Mouse (Mus musculus) midbrain, embryonic 10.5 days (tissue): ENCODE measurements around the gene Ngrn. TPM values are rescaled to one million over a fixed set of nuclear protein-coding genes. Genes with fewer than 3 reads are reported as not detected.

ENCODE experiments used
- DNase-seq: peaks from one replicate; pipeline ENCODE4 v3.0.0-alpha.2; 2017; ENCODE audit warnings: low spot score
- H3K27ac ChIP-seq: fragments of 300-500 bp; sonication (generic); replicated peaks from 2 replicates; pipeline ENCODE4 v1.5.1; 2016; ENCODE audit warnings: mild to moderate bottlenecking
- H3K27me3 ChIP-seq: fragments of 300-500 bp; sonication (generic); 2 replicates; pipeline ENCODE4 v1.6.1; 2016; ENCODE audit warnings: low read depth, mild to moderate bottlenecking; ENCODE audit not compliant: poor library complexity, severe bottlenecking
- H3K36me3 ChIP-seq: fragments of 300-500 bp; sonication (generic); 2 replicates; pipeline ENCODE4 v1.6.1; 2016; ENCODE audit warnings: mild to moderate bottlenecking, moderate library complexity
- H3K4me1 ChIP-seq: fragments of 300-500 bp; sonication (generic); 2 replicates; pipeline ENCODE4 v1.6.1; 2016
- H3K4me3 ChIP-seq: fragments of 300-500 bp; sonication (generic); 2 replicates; pipeline ENCODE4 v1.5.1; 2016; ENCODE audit warnings: mild to moderate bottlenecking, moderate library complexity
- H3K9me3 ChIP-seq: fragments of 300-500 bp; sonication (generic); replicated peaks from 2 replicates; pipeline ENCODE4 v1.6.1; 2016; ENCODE audit warnings: mild to moderate bottlenecking
- WGBS: fragments of 180-500 bp; shearing (Covaris S2); methylation state at CpG from one replicate; pipeline ENCODE4 v1.1.7; 2016; 5-methylcytosine and 5-hydroxymethylcytosine counted together
- polyA plus RNA-seq: library from polyadenylated mRNA; unstranded; fragments of >200 nt; fragmentation: Nextera tagmentation; extraction: Ambion mirVana; gene quantifications from 2 replicates; pipeline ENCODE4 v1.2.1, GENCODE M21; 2016

Gene Ngrn
- polyA plus RNA-seq, 1 experiment from 2014 or later = 44.8 TPM

GRCm38 (mm10) chr7:80268897-80269750, 8.1 kb downstream of the Ngrn start, which contains the start of gene Vps33b:
Gene Vps33b, plus strand, starts transcription at chr7:80269649.
- peak; percentile 94 for DNase-seq
- peaks cover 9% of the 10 kb centered on the region for H3K9me3 ChIP-seq
- peaks cover 50% of the 10 kb centered on the region for H3K36me3 ChIP-seq
- H3K4me1 ChIP-seq = peaks cover 23% of the 10 kb centered on the region
- H3K27ac ChIP-seq = peak within 1 kb of the TSS; percentile 86
- no peaks in the 10 kb centered on the region for H3K27me3 ChIP-seq
- peak within 1 kb of the TSS; percentile 91 for H3K4me3 ChIP-seq
- WGBS = 4% methylated on average over 21 of the region's 21 CpGs

GRCm38 (mm10) chr7:80269751-80270255, 8.8 kb downstream of the Ngrn start:
- H3K36me3 ChIP-seq = peaks cover 50% of the 10 kb centered on the region
- peak overlapping the region; percentile 86 for H3K27ac ChIP-seq
- H3K4me1 ChIP-seq = peaks cover 23% of the 10 kb centered on the region
- WGBS = under 1% methylated on average over 23 of the region's 23 CpGs
- peak overlapping the region; percentile 91 for H3K4me3 ChIP-seq
- no peak for DNase-seq
- no peaks in the 10 kb centered on the region for H3K27me3 ChIP-seq
- peaks cover 16% of the 10 kb centered on the region for H3K9me3 ChIP-seq

- 94% methylated on average over 2 of the region's 2 CpGs for WGBS
- H3K4me3 ChIP-seq = no peak overlapping the region
- no peaks in the 10 kb centered on the region for H3K27me3 ChIP-seq
- H3K27ac ChIP-seq = no peak overlapping the region
- H3K4me1 ChIP-seq = peaks cover 21% of the 10 kb centered on the region
- no peak for DNase-seq
- peaks cover 22% of the 10 kb centered on the region for H3K9me3 ChIP-seq
- H3K36me3 ChIP-seq = peaks cover 60% of the 10 kb centered on the region
Observed at GRCm38 (mm10) chr7:80273456-80273855, 12.4 kb downstream of the Ngrn start.

GRCm38 (mm10) chr7:80276374-80276773, 15.4 kb downstream of the Ngrn start:
- H3K4me1 ChIP-seq = no peaks in the 10 kb centered on the region
- H3K9me3 ChIP-seq = peaks cover 22% of the 10 kb centered on the region
- 93% methylated on average over 4 of the region's 4 CpGs for WGBS
- DNase-seq = no peak
- no peak overlapping the region for H3K27ac ChIP-seq
- H3K4me3 ChIP-seq = no peak overlapping the region
- H3K27me3 ChIP-seq = no peaks in the 10 kb centered on the region
- H3K36me3 ChIP-seq = peaks cover 89% of the 10 kb centered on the region

- DNase-seq = no peak
- Histone ChIP-seq H3K4me1 (no peaks in the 10 kb centered on the region), H3K4me3 (no peak overlapping the region), H3K27me3 (no peaks in the 10 kb centered on the region), H3K36me3 (peaks cover 91% of the 10 kb centered on the region), H3K9me3 (peaks cover 4% of the 10 kb centered on the region), H3K27ac (no peak overlapping the region)
- 84% methylated on average over 10 of the region's 10 CpGs for WGBS
Observed at GRCm38 (mm10) chr7:80280032-80280431, 19.0 kb downstream of the Ngrn start.

GRCm38 (mm10) chr7:80280998-80281397, 20.0 kb downstream of the Ngrn start:
- Histone ChIP-seq H3K4me3 (no peak overlapping the region), H3K27me3 (no peaks in the 10 kb centered on the region), H3K36me3 (peaks cover 92% of the 10 kb centered on the region), H3K27ac (no peak overlapping the region), H3K9me3 (no peaks in the 10 kb centered on the region), H3K4me1 (no peaks in the 10 kb centered on the region)
- DNase-seq = no peak
- 90% methylated on average over 2 of the region's 2 CpGs for WGBS

- no peak for DNase-seq
- peaks cover 92% of the 10 kb centered on the region for H3K36me3 ChIP-seq
- 88% methylated on average over 3 of the region's 3 CpGs for WGBS
- H3K27ac ChIP-seq = no peak overlapping the region
- H3K4me1 ChIP-seq = no peaks in the 10 kb centered on the region
- H3K4me3 ChIP-seq = no peak overlapping the region
- no peaks in the 10 kb centered on the region for H3K9me3 ChIP-seq
- no peaks in the 10 kb centered on the region for H3K27me3 ChIP-seq
Observed at GRCm38 (mm10) chr7:80281646-80282045, 20.6 kb downstream of the Ngrn start.

GRCm38 (mm10) chr7:80283226-80283918, 22.4 kb downstream of the Ngrn start:
- WGBS = 91% methylated on average over 3 of the region's 3 CpGs
- Histone ChIP-seq H3K36me3 (peaks cover 92% of the 10 kb centered on the region), H3K9me3 (no peaks in the 10 kb centered on the region), H3K27ac (no peak overlapping the region), H3K27me3 (no peaks in the 10 kb centered on the region), H3K4me1 (no peaks in the 10 kb centered on the region), H3K4me3 (no peak overlapping the region)
- no peak for DNase-seq

GRCm38 (mm10) chr7:80284391-80284790, 23.4 kb downstream of the Ngrn start:
- no peaks in the 10 kb centered on the region for H3K27me3 ChIP-seq
- 94% methylated on average over 5 of the region's 5 CpGs for WGBS
- peaks cover 89% of the 10 kb centered on the region for H3K36me3 ChIP-seq
- H3K4me3 ChIP-seq = no peak overlapping the region
- no peaks in the 10 kb centered on the region for H3K4me1 ChIP-seq
- H3K27ac ChIP-seq = no peak overlapping the region
- no peaks in the 10 kb centered on the region for H3K9me3 ChIP-seq
- no peak for DNase-seq

- no peak for DNase-seq
- WGBS = 92% methylated on average over 6 of the region's 6 CpGs
- Histone ChIP-seq H3K27ac (no peak overlapping the region), H3K4me1 (no peaks in the 10 kb centered on the region), H3K27me3 (no peaks in the 10 kb centered on the region), H3K4me3 (no peak overlapping the region), H3K9me3 (no peaks in the 10 kb centered on the region), H3K36me3 (peaks cover 89% of the 10 kb centered on the region)
Observed at GRCm38 (mm10) chr7:80285725-80286124, 24.7 kb downstream of the Ngrn start.

GRCm38 (mm10) chr7:80287736-80288135, 26.7 kb downstream of the Ngrn start:
- no peaks in the 10 kb centered on the region for H3K9me3 ChIP-seq
- no peaks in the 10 kb centered on the region for H3K4me1 ChIP-seq
- no peak overlapping the region for H3K27ac ChIP-seq
- H3K4me3 ChIP-seq = no peak overlapping the region
- no peaks in the 10 kb centered on the region for H3K27me3 ChIP-seq
- peaks cover 89% of the 10 kb centered on the region for H3K36me3 ChIP-seq
- no peak for DNase-seq
- 88% methylated on average over 10 of the region's 10 CpGs for WGBS

- peak within 1 kb of the TSS; percentile 89 for H3K27ac ChIP-seq
- H3K36me3 ChIP-seq = peaks cover 59% of the 10 kb centered on the region
- no peaks in the 10 kb centered on the region for H3K27me3 ChIP-seq
- peak within 1 kb of the TSS; percentile 79 for H3K4me3 ChIP-seq
- DNase-seq = peak; percentile 99
- under 1% methylated on average over 52 of the region's 52 CpGs for WGBS
- peaks cover 35% of the 10 kb centered on the region for H3K4me1 ChIP-seq
- no peaks in the 10 kb centered on the region for H3K9me3 ChIP-seq
Observed at GRCm38 (mm10) chr7:80294062-80294763, 33.2 kb downstream of the Ngrn start, which contains the start of gene Prc1. Gene Prc1, plus strand, starts transcription at chr7:80294450.
